Mouse (Mus musculus): ENCODE measurements at regions not wholly inside any gene's neighbourhood (a gene's known extent, or its start where the extent isn't known, plus 50 kb on each side); places are given as distances from the start of the nearest gene placed in this dataset.
"Not testable (repeated sequence)": the region's sequence is repeated elsewhere in the genome, so short reads cannot be mapped to it uniquely, and the experiment has no call there.

DNA sequence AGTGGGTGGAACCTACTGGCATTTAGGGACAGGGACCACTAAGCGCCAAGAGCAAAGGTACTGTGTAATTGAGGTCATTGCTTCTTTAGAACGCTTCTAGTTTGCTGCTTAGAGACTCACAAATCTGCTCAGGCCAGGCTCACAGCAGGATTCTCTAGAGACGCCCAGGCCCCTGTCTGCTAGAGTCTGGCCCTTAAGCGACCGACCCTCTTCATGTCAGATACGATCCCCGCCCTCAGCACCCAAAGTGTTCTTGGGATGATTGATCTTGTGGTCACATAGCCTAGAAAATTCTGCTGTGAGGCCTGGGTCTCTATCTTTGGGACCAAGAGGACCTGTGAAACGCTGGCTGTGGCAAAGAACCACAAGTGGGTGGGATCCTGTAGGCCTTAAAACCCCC, 109.9 kb upstream of the Ywhaq start:
- not testable (repeated sequence) for TF ChIP-seq EP300 (IDR thresholded peaks at IDR 0.05; ENCODE audit: insufficient read depth, low read depth, low read length); CTCF (IDR thresholded peaks at IDR 0.05; ENCODE audit: low read depth, low read length); POLR2A (IDR thresholded peaks at IDR 0.05; ENCODE audit: insufficient read depth, low read length)

Measured in ES-Bruce4 (cell line).